Mouse (Mus musculus) kidney, adult 2 months (tissue): ENCODE results near the gene Serpinb12.

ENCODE experiments used
- CTCF ChIP-seq: fragments of 200-500 bp; conservative IDR thresholded peaks from 2 replicates; pipeline ENCODE4 v1.5.1; 2011; ENCODE audit warnings: low read depth, mild to moderate bottlenecking, control low read depth, low read length, moderate library complexity, mixed read lengths; ENCODE audit not compliant: insufficient read depth, insufficient read length
- POLR2A ChIP-seq: fragments of 200-500 bp; IDR thresholded peaks from one replicate; pipeline ENCODE4 v1.6.1; 2011; ENCODE audit warnings: low read depth, low read length, control low read depth

DNA sequence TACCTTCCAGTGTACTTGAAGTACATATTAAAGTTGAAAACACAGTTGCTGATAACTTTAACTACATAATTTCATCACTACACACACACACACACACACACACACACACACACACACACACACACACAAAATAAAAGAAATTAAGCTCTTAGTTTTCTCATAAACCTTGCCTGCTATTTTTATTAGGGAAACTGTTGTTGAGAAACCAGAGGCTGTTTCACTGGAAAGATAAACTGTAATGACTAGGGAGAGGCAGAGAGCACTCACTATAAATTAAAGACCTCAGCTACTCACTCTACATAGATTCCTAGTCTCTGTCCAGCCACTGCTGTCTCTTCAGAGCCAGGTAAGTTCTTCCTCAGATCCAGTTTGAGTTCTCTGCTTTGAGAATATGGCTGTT is 46.4 kb downstream of the Serpinb12 start, which contains the start of gene Serpinb13:
- TF ChIP-seq POLR2A (no peak), CTCF (no peak)
